Mouse (Mus musculus) bone marrow macrophage, adult 2 months (primary cell): ENCODE results near the gene Gm45062.

Experiments
- CTCF ChIP-seq: IDR thresholded peaks from 2 replicates; pipeline ENCODE4 v1.5.1; 2012; ENCODE audit warnings: low read depth, mild to moderate bottlenecking, low read length, moderate library complexity
- POLR2A ChIP-seq: IDR thresholded peaks from 2 replicates; pipeline ENCODE4 v1.6.1; 2012; ENCODE audit warnings: mild to moderate bottlenecking, low read depth, low read length, borderline replicate concordance

DNA sequence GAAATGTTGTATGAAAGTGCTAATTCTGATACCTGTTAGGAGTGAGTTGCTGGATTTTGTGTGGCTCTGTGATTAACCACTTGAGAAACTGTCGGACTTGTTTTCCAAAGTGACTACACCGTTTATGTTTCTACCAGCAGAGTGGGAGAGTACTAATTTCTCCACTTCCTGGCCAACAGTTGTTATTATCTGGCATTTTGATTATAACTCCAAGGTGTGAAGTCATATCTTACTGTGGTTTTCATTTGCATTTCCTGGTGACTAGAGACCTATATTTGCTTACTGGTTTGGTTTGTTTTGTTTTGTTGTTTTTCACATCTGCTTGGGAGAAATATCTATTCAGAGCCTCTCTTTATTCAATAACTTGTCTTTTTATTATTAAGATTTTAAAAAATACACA is 149.1 kb downstream of the Gm45062 start:
- no peak for TF ChIP-seq CTCF
- no peak for TF ChIP-seq POLR2A
